Comparison of ENCODE assay signal across 10 mouse cellular contexts in genomic region chr1:86614269-86614668, GRCm38 (mm10). TPM values are rescaled to one million over a fixed set of nuclear protein-coding genes. Genes with fewer than 3 reads are reported as not detected.
DNase-seq lines count a peak whose midpoint lies in the region; ATAC-seq and TF ChIP-seq lines count a peak whose summit lies in the region.
"Had no signal": no experiment of that assay in that cellular context is flagged by ENCODE, and none has a peak within 500 bp of the region (broad histone marks: within the 10 kb centered on the region; RNA-seq: fewer than 3 reads in every experiment).

No protein-coding gene starts in this region.

- peak; percentile 72 for TF ChIP-seq CTCF in kidney, postnatal 0 days (IDR thresholded peaks at IDR 0.05; ENCODE audit: low read depth)

- peak; percentile 18 to 39 for DNase-seq in cerebellum, postnatal 14 days
- no peak for DNase-seq in cerebellum, adult 18-20 months
- DNase-seq in kidney, postnatal 0 days (ENCODE audit: low spot score), result peak; percentile 72
- DNase-seq in kidney, adult 18-20 months, result no peak
- peak; percentile 43 for DNase-seq in A20 (ENCODE audit: low read depth, low spot score)
- peak; percentile 55 for DNase-seq in embryo, embryonic 11 days
- DNase-seq in right cerebral cortex, postnatal 10 days (ENCODE audit: low spot score in 2 of 2), result no peak
- DNase-seq in ovary, postnatal 36 days (ENCODE audit: low spot score), result no peak

- no peaks in the 10 kb centered on the region for H3K27me3 ChIP-seq in kidney, postnatal 0 days (ENCODE audit: insufficient read depth, low read length)
- H3K27me3 ChIP-seq: kidney, embryonic 15.5 days; lung, embryonic 15.5 days had no signal

- H3K4me1 ChIP-seq in kidney, postnatal 0 days (replicated peaks; ENCODE audit: insufficient read depth, low read length), result no peaks in the 10 kb centered on the region
- H3K4me1 ChIP-seq: kidney, embryonic 15.5 days; lung, embryonic 15.5 days had no signal

- H3K9ac ChIP-seq in kidney, postnatal 0 days (ENCODE audit: low read depth, low read length), result no peak overlapping the region
- H3K9ac ChIP-seq: kidney, embryonic 15.5 days; lung, embryonic 15.5 days had no signal

- no peak overlapping the region for H3K4me2 ChIP-seq in kidney, postnatal 0 days (ENCODE audit: low read length)
- H3K4me2 ChIP-seq: kidney, embryonic 15.5 days; lung, embryonic 15.5 days had no signal

- no peaks in the 10 kb centered on the region for H3K9me3 ChIP-seq in kidney, postnatal 0 days (replicated peaks; ENCODE audit: low read length)
- H3K9me3 ChIP-seq: kidney, embryonic 15.5 days; lung, embryonic 15.5 days had no signal

- H3K4me3 ChIP-seq in kidney, postnatal 0 days (replicated peaks; ENCODE audit: low read depth, low read length), result no peak overlapping the region
- H3K4me3 ChIP-seq: kidney, embryonic 15.5 days; lung, embryonic 15.5 days had no signal

- no peaks in the 10 kb centered on the region for H3K36me3 ChIP-seq in kidney, postnatal 0 days (ENCODE audit: insufficient read depth, low read length)
- H3K36me3 ChIP-seq: lung, embryonic 15.5 days had no signal

- no peak overlapping the region for H3K27ac ChIP-seq in kidney, postnatal 0 days
- H3K27ac ChIP-seq: kidney, embryonic 15.5 days; lung, embryonic 15.5 days had no signal

- no peak for ATAC-seq in kidney, postnatal 0 days (replicated peaks; ENCODE audit: low FRiP score, low read depth)

RNA-seq across cellular contexts. Expression of gene Cops7b, which starts 31.6 kb away (rescaled TPM):
- 27.9 and 28.6 TPM in 2 replicates for polyA plus RNA-seq in kidney, postnatal 0 days (2015; fragmentation: Nextera tagmentation; extraction: Ambion mirVana)

RNA-seq across cellular contexts. Expression of gene Pde6d, which starts 31.8 kb away (rescaled TPM):
- 63.2 and 63.7 TPM in 2 replicates for polyA plus RNA-seq in kidney, postnatal 0 days (2015; fragmentation: Nextera tagmentation; extraction: Ambion mirVana)

RNA-seq across cellular contexts. Expression of gene Nppc, which starts 56.1 kb away (rescaled TPM):
- polyA plus RNA-seq in kidney, postnatal 0 days (2015; fragmentation: Nextera tagmentation; extraction: Ambion mirVana), result 5.2 and 7.1 TPM in 2 replicates

Comparison
In these comparisons a context has a peak if more than half of its experiments do, and no peak if none do; other contexts are left out.
1. DNase-seq: peak in cerebellum, postnatal 14 days (2 of 2), kidney, postnatal 0 days (single experiment), A20 (single experiment) and embryo, embryonic 11 days (single experiment); none in cerebellum, adult 18-20 months (0 of 2), kidney, adult 18-20 months (single experiment), right cerebral cortex, postnatal 10 days (0 of 2) and ovary, postnatal 36 days (single experiment).